Mouse (Mus musculus) thymus, adult 18-20 months (tissue): ENCODE data around the gene Omd.

ENCODE experiments used
- DNase-seq, 2 experiments: peaks; one replicate each; pipeline ENCODE4 v3.0.0; 2022; ENCODE audit warnings: mixed read lengths in 2 of 2

Omd gene

GRCm38 (mm10) chr13:49608589-49609322 is 26.5 kb downstream of the Omd start:
- no peak for DNase-seq

DNA sequence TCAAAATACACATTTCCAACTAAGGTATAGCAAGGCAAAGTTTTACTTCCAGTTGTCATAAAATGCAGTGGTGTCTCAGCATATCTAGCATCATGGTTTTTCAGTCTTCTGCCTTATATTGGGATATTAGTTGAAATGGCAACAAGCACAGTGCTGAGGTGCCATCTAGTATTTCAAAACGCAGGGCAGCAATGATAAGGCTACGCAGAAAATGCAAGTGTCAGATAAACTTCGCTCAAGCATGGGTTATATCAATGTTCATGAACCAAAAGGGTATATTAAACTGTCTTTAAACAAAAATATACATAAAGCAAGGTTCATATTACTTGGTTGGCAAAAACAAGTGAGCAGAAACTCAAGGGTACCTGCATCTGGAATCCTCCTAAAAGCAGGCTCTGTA is 34.8 kb downstream of the Omd start:
- DNase-seq = no peak

DNA sequence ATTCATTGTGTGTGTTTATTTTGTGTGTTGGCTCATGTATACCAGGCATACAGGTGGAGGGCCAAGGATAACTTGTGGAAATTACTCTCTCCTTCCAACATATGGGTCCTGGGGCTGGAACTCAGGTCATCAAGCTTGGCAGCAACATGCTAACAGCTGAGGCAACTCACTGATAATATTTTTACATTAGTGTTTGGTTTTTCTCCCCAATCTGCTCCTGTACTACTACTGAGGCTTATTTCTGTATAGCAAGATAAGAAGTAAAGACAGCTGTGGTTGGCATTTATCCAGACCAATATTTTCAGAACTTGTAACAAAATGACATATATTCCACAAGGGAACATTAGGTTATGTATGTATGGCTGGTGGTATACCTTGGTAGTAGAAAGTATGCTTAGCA is 36.1 kb downstream of the Omd start:
- no peak for DNase-seq

DNA sequence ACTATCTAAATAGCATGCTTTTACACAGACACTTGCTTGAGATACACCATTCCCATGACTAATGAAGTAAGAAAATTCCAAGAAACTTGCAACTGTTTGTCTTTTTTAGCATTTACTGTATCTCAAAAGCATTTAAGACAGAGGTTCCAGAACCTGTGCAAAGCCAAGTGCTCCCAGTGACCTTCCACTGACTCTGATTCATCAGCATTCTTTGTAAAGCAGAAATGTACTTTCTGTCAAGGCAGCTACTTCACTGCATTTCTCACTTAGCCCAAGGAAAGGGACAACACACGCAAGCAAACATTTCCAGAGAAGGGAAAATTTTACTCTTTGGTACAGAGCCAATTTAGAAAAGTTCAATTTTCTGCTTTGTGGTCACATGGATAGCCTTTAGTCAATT is 41.0 kb downstream of the Omd start:
- no peak for DNase-seq

GRCm38 (mm10) chr13:49628167-49628566 is 45.9 kb downstream of the Omd start:
- DNase-seq = no peak

DNA sequence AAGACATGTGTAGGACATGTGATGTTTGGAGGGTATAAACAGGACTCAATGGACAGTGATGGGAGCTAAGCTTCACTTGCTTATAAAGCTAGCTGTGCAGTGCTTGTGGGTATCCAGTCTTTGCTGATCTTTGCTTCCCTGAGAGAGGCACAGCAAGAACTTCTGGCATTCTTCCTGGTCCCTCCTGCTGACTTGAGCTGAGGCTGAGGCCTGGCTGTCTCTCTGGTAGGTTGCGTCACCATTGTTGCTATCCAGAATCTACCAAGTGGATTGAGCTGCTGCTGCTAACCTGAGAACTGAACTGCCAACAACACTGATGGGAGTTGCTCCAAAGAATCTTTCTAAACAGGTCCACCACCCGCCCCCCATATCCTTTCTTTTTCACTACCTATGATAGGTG is 46.8 kb downstream of the Omd start:
- no peak for DNase-seq

DNA sequence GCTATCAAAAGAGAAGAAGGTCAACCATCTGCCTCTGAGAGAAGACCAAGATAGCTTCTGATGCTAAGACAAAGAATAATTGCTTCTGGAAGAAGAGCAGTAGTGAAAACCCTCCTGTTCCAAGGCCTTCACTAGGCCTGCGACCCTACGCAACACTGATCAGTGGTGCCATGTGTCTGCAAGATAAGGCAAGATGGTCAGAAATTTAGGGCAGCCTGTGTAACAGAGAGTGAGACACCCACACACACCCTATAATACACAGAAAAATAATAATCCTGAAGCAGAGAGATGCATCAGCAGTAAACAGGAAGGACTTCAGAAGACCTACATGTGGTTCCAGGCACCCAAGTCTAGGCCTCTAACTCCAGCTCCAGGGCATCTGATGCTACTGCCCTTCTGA is 57.7 kb downstream of the Omd start:
- no peak for DNase-seq
